Mouse (Mus musculus): Measurements from ENCODE around the gene Fbxl4. TPM values are rescaled to one million over a fixed set of nuclear protein-coding genes. Genes with fewer than 3 reads are reported as not detected.

The Fbxl4 gene
- polyA plus RNA-seq, 1 experiment from 2014 or later = 14.8 TPM

DNA sequence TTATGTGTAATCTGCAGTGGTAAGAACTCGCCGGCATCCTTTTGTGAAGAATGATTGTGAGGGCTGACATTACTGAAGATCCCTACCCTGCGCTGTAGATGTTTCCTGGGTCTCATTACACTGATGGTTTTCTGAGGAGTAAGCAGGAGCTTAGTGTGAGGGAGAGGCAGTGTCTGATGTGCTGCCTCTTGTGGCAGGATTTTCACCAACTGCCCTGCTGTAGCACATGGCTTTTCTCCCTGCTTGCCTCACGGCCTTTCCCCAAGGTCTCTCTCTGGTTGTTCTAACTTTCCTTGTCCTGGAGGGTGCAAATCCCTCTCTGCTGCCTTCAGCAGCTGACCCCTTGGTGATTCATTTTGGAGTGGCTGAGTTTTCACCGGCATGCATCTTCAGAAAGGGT lies 10.0 kb downstream of the Fbxl4 start:
- ATAC-seq = peak; percentile 25; the same call in 1 of the 2 replicates
- Histone ChIP-seq H3K27me3 (replicated peaks; ENCODE audit: insufficient read depth, low read length) (no peaks in the 10 kb centered on the region), H3K4me3 (ENCODE audit: low read depth, low read length) (no peak overlapping the region), H3K4me1 (ENCODE audit: insufficient read depth, low read depth, low read length) (no peaks in the 10 kb centered on the region), H3K27ac (ENCODE audit: low read length) (no peak overlapping the region), H3K9ac (replicated peaks; ENCODE audit: low read depth) (no peak overlapping the region), H3K36me3 (ENCODE audit: insufficient read depth, low read length) (no peaks in the 10 kb centered on the region), H3K4me2 (replicated peaks; ENCODE audit: low read depth, low read length) (no peak overlapping the region), H3K9me3 (ENCODE audit: low read length) (no peaks in the 10 kb centered on the region)
- 48% methylated on average over 5 of the region's 5 CpGs for WGBS
- peak; percentile 16 for DNase-seq (ENCODE audit: low spot score)
- TF ChIP-seq CTCF (IDR thresholded peaks at IDR 0.05) = peak; percentile 50
- TF ChIP-seq EP300 (IDR thresholded peaks at IDR 0.05) = no peak

DNA sequence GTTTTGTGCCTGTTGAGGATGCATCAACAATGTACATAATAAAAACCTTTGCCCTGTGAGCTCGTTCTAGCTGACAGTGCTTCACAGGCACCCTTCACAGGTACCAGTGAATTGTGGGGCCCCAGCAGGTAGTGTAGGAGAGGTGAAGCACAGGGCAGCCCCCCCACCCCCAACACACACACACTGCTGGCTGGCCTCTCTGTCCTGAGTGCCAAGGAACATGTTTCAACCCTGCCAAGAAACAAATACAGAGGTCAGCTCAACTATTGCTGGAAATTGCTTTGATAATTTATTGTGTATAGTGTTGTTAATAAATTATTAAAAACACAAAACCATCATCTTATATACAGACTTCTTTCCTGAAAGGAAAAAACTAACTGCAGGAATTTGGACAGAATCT lies 21.2 kb downstream of the Fbxl4 start:
- Histone ChIP-seq H3K27ac (ENCODE audit: low read length) (no peak overlapping the region), H3K9ac (replicated peaks; ENCODE audit: low read depth) (no peak overlapping the region), H3K4me2 (replicated peaks; ENCODE audit: low read depth, low read length) (no peak overlapping the region), H3K4me1 (ENCODE audit: insufficient read depth, low read depth, low read length) (no peaks in the 10 kb centered on the region), H3K4me3 (ENCODE audit: low read depth, low read length) (no peak overlapping the region), H3K36me3 (ENCODE audit: insufficient read depth, low read length) (no peaks in the 10 kb centered on the region), H3K9me3 (ENCODE audit: low read length) (no peaks in the 10 kb centered on the region), H3K27me3 (replicated peaks; ENCODE audit: insufficient read depth, low read length) (no peaks in the 10 kb centered on the region)
- WGBS = 29% methylated on average over 1 of the region's 1 CpGs
- ATAC-seq = no peak
- no peak for TF ChIP-seq CTCF (IDR thresholded peaks at IDR 0.05)
- TF ChIP-seq EP300 (IDR thresholded peaks at IDR 0.05) = no peak
- DNase-seq (ENCODE audit: low spot score) = no peak

DNA sequence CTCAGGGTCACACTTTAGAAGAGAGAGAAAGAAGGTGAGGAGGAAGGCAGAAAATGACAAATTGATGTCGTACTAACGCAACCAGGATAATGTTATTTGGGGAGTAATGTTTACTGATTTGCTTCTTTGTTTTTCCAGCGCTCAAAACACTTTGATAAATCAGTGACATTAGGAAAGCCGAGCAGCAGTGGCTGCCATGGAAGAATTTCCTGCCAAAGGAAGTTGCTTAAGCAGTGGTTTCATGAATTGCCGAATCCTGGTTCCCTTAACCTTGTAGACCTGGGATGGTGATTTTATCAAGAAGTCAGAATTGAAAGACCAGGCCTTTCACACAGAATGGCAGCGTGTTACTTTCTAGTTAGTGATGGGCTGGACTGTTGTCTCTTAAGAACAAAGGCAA lies 23.3 kb downstream of the Fbxl4 start:
- Histone ChIP-seq H3K9ac (replicated peaks; ENCODE audit: low read depth) (no peak overlapping the region), H3K36me3 (ENCODE audit: insufficient read depth, low read length) (no peaks in the 10 kb centered on the region), H3K27me3 (replicated peaks; ENCODE audit: insufficient read depth, low read length) (no peaks in the 10 kb centered on the region), H3K4me1 (ENCODE audit: insufficient read depth, low read depth, low read length) (no peaks in the 10 kb centered on the region), H3K4me2 (replicated peaks; ENCODE audit: low read depth, low read length) (no peak overlapping the region), H3K27ac (ENCODE audit: low read length) (no peak overlapping the region), H3K4me3 (ENCODE audit: low read depth, low read length) (no peak overlapping the region), H3K9me3 (ENCODE audit: low read length) (no peaks in the 10 kb centered on the region)
- 44% methylated on average over 6 of the region's 6 CpGs for WGBS
- TF ChIP-seq EP300 (IDR thresholded peaks at IDR 0.05) = no peak
- no peak for TF ChIP-seq CTCF (IDR thresholded peaks at IDR 0.05)
- ATAC-seq (no peak), DNase-seq (ENCODE audit: low spot score) (no peak)

DNA sequence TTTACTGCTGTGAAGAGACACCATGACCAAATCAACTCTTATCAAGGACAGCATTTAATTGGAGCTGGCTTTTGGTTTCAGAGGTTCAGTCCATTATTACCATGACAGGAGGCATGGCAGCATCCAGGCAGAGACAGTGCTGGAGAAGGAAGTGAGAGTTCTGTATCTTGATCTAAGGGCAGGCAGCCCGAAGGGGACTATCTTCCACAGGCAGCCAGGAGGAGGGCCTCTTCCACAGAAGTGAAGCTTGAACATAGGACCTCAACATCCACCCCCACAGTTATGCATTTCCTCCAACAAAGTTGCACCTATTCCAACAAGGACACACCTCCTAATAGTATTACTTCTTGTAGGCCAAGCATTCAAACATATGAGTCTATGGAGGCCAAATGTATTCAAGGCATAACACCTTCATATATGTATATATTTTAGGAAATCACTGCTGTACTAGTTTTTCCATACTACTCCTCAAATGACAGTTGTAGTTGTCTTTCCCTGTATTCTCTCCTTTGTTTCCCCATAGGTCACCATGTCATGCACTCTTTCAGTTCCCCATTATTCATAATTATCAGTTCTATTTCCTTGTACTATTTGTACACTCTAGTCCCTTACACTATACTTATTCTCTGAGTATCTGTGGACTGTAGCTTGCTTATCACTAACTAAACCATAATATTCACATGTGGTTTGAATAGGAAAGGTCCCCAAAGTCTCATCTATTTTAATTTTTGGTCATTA lies 26.4 kb downstream of the Fbxl4 start:
- H3K4me3 ChIP-seq (ENCODE audit: low read depth, low read length) = no peak overlapping the region
- no peak overlapping the region for H3K27ac ChIP-seq (ENCODE audit: low read length)
- no peak overlapping the region for H3K4me2 ChIP-seq (replicated peaks; ENCODE audit: low read depth, low read length)
- H3K9me3 ChIP-seq (ENCODE audit: low read length) = no peaks in the 10 kb centered on the region
- H3K27me3 ChIP-seq (replicated peaks; ENCODE audit: insufficient read depth, low read length) = no peaks in the 10 kb centered on the region
- 100% methylated on average over 1 of the region's 1 CpGs for WGBS
- ATAC-seq = no peak
- no peaks in the 10 kb centered on the region for H3K4me1 ChIP-seq (ENCODE audit: insufficient read depth, low read depth, low read length)
- H3K36me3 ChIP-seq (ENCODE audit: insufficient read depth, low read length) = no peaks in the 10 kb centered on the region; the same call in 1 of the 2 replicates
- TF ChIP-seq EP300 (IDR thresholded peaks at IDR 0.05) (no peak), CTCF (IDR thresholded peaks at IDR 0.05) (no peak)
- no peak for DNase-seq (ENCODE audit: low spot score)
- no peak overlapping the region for H3K9ac ChIP-seq (replicated peaks; ENCODE audit: low read depth)

GRCm38 (mm10) chr4:22390045-22390444 lies 32.7 kb downstream of the Fbxl4 start:
- no peak overlapping the region for H3K9ac ChIP-seq (replicated peaks; ENCODE audit: low read depth)
- H3K4me3 ChIP-seq (ENCODE audit: low read depth, low read length) = no peak overlapping the region
- H3K27ac ChIP-seq (ENCODE audit: low read length) = no peak overlapping the region
- H3K27me3 ChIP-seq (replicated peaks; ENCODE audit: insufficient read depth, low read length) = no peaks in the 10 kb centered on the region
- TF ChIP-seq EP300 (IDR thresholded peaks at IDR 0.05) (no peak), CTCF (IDR thresholded peaks at IDR 0.05) (no peak)
- no peaks in the 10 kb centered on the region for H3K4me1 ChIP-seq (ENCODE audit: insufficient read depth, low read depth, low read length)
- no peaks in the 10 kb centered on the region; the same call in 1 of the 2 replicates for H3K36me3 ChIP-seq (ENCODE audit: insufficient read depth, low read length)
- no peak for DNase-seq (ENCODE audit: low spot score)
- no peaks in the 10 kb centered on the region for H3K9me3 ChIP-seq (ENCODE audit: low read length)
- no peak for ATAC-seq
- WGBS = 57% methylated on average over 7 of the region's 7 CpGs
- H3K4me2 ChIP-seq (replicated peaks; ENCODE audit: low read depth, low read length) = no peak overlapping the region

DNA sequence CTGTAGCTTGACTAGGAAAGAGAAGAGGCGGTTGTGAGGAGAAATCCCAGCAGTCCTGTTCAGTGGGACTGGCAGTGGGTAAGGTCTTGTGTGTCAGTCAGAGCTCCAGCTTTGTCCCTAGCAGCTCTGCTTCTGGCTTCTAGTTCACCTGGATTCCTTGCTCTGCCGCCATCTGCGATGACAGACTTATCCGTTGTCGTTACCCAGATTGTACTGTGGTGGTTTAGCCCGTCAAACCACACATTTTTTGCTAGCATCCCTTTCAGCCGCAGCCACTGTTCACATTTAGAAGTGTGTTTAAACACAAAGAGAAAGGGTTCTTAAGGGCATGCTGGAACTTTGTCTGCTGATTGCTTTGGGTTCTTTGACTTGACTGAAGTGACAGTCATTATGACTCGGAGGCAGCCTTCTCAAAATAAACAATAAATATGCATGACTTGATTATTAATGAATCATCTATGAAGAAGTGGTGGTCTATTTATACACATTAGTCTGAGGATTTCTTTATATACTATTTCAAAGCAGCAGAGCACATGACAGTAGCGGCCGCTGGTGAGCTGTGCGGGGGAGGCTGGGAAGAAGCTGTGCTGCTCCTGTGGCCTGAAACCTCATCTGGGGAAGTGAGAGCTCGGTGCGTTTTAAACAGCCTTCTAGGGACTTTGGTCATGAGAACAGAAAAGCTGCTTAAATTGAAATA lies 35.6 kb downstream of the Fbxl4 start:
- H3K36me3 ChIP-seq (ENCODE audit: insufficient read depth, low read length) = no peaks in the 10 kb centered on the region
- H3K27me3 ChIP-seq (replicated peaks; ENCODE audit: insufficient read depth, low read length) = no peaks in the 10 kb centered on the region
- H3K4me1 ChIP-seq (ENCODE audit: insufficient read depth, low read depth, low read length) = no peaks in the 10 kb centered on the region
- H3K9me3 ChIP-seq (ENCODE audit: low read length) = no peaks in the 10 kb centered on the region
- no peak for TF ChIP-seq CTCF (IDR thresholded peaks at IDR 0.05)
- TF ChIP-seq EP300 (IDR thresholded peaks at IDR 0.05) = no peak
- no peak overlapping the region for H3K9ac ChIP-seq (replicated peaks; ENCODE audit: low read depth)
- WGBS = 72% methylated on average over 13 of the region's 13 CpGs
- no peak for DNase-seq (ENCODE audit: low spot score)
- H3K4me3 ChIP-seq (ENCODE audit: low read depth, low read length) = no peak overlapping the region
- no peak overlapping the region for H3K4me2 ChIP-seq (replicated peaks; ENCODE audit: low read depth, low read length)
- no peak for ATAC-seq
- no peak overlapping the region for H3K27ac ChIP-seq (ENCODE audit: low read length)
